Mouse (Mus musculus) thymus, adult 2 months (tissue): ENCODE data around the gene Cabp2.

Experiments used
- CTCF ChIP-seq: fragments of 200-500 bp; IDR thresholded peaks from 2 replicates; pipeline ENCODE4 v1.5.1; 2012; ENCODE audit warnings: mild to moderate bottlenecking, control low read depth, low read length, moderate library complexity, borderline replicate concordance; ENCODE audit not compliant: control insufficient read depth, poor library complexity, insufficient read depth; ENCODE audit errors: extremely low read depth
- POLR2A ChIP-seq: fragments of 200-500 bp; IDR thresholded peaks from 2 replicates; pipeline ENCODE4 v1.6.1; 2012; ENCODE audit warnings: mild to moderate bottlenecking, low read length, control low read depth, moderate library complexity; ENCODE audit not compliant: control insufficient read depth, poor library complexity, insufficient read depth; ENCODE audit errors: extremely low read depth

DNA sequence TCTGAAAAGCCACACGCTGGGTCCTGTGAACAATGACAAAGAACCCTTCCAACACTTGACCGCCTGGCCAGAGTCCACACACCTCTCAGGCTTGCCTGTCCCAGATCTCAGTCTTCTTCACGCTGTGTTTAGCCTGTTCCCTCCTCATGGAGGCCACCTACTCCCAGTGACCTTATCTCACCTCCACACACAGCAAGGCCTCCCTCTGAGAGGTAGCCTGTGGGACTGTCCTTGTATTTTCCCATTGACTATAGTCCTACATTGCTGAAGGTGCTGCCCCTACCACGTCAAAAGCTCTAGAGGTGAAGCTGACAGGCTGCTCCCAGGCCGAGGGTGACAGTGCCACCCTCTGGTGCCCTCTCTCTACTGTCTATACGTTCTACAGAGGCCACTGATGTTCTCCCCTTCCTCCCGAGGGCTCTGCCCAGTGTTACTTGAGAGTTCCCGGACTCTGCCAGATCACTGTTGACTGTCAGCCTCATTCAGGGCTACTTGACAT, 818 bp upstream of the Cabp2 start:
- TF ChIP-seq CTCF: peak; percentile 13; the same call in 1 of the 2 replicates
- no peak for TF ChIP-seq POLR2A
